Mouse (Mus musculus) heart, adult 18-20 months (tissue): ENCODE data around the gene Smim13. TPM values are rescaled to one million over a fixed set of nuclear protein-coding genes. Genes with fewer than 3 reads are reported as not detected.

ENCODE experiments used
- DNase-seq, 2 experiments: peaks; one replicate each; pipeline ENCODE4 v3.0.0; 2021 to 2022; ENCODE audit warnings: mixed read lengths in 1 of 2
- total RNA-seq, 2 experiments: library from RNA; stranded (reverse); gene quantifications; 2 replicates each; pipeline ENCODE4 v1.2.3; 2021

Smim13 gene
- total RNA-seq, 2 experiments from 2014 or later, result 24.7 to 27.5 TPM

GRCm38 (mm10) chr13:41291466-41291974 is 41.9 kb downstream of the Smim13 start:
- DNase-seq, result no peak

- no peak for DNase-seq
Measured at GRCm38 (mm10) chr13:41293595-41293994, 44.0 kb downstream of the Smim13 start.

GRCm38 (mm10) chr13:41295886-41296285 is 46.2 kb downstream of the Smim13 start:
- peak; percentile 42 to 70 for DNase-seq

- no peak for DNase-seq
Measured at GRCm38 (mm10) chr13:41296396-41296795, 46.8 kb downstream of the Smim13 start.

GRCm38 (mm10) chr13:41298533-41298932 is 48.9 kb downstream of the Smim13 start:
- DNase-seq, result no peak

- DNase-seq, result no peak
Measured at GRCm38 (mm10) chr13:41298996-41299395, 49.4 kb downstream of the Smim13 start.

GRCm38 (mm10) chr13:41300037-41300436 is 50.4 kb downstream of the Smim13 start:
- no peak for DNase-seq

- peak; percentile 78 to 94 for DNase-seq
Measured at GRCm38 (mm10) chr13:41302716-41303115, 53.1 kb downstream of the Smim13 start.

- DNase-seq, result no peak
Measured at GRCm38 (mm10) chr13:41320749-41321148, 71.1 kb downstream of the Smim13 start.

- DNase-seq, result no peak
Measured at GRCm38 (mm10) chr13:41321433-41321832, 71.8 kb downstream of the Smim13 start.

- DNase-seq, result no peak
Measured at GRCm38 (mm10) chr13:41324631-41325030, 75.0 kb downstream of the Smim13 start.

- DNase-seq, result no peak
Measured at GRCm38 (mm10) chr13:41325346-41325745, 75.7 kb downstream of the Smim13 start.

GRCm38 (mm10) chr13:41326134-41326533 is 76.5 kb downstream of the Smim13 start:
- no peak for DNase-seq

Other genes with a start within 250 kb of the Smim13 start
- 10 to 100 TPM; 25.7 to 26.5 TPM for gene Pak1ip1, start 248.8 kb upstream of the Smim13 start, total RNA-seq
- 100 to 1,000 TPM; 180 to 185 TPM for gene Tmem14c, start 233.6 kb upstream of the Smim13 start, total RNA-seq
- gene Mak, start 170.1 kb upstream of the Smim13 start, total RNA-seq, result under 1 TPM in 1 of 2 experiments, not detected in 1; 0.31 TPM
- not detected for gene Gcm2, start 138.8 kb upstream of the Smim13 start, total RNA-seq
- not detected for gene Sycp2l, start 135.5 kb upstream of the Smim13 start, total RNA-seq
- gene Elovl2, start 29.4 kb upstream of the Smim13 start, total RNA-seq, result under 1 TPM; 0.13 to 0.17 TPM
- not detected for gene Gm17364, start 24.1 kb downstream of the Smim13 start, total RNA-seq
- 10 to 100 TPM; 19.8 to 24.1 TPM for gene Nedd9, start 237.5 kb downstream of the Smim13 start, total RNA-seq